Mouse (Mus musculus): ENCODE measurements around the gene Tmem247.

- TF ChIP-seq CTCF (IDR thresholded peaks at IDR 0.05; ENCODE audit: low read depth, low read length) (no peak), GATA1 (IDR thresholded peaks at IDR 0.05; ENCODE audit: borderline replicate concordance, low read length) (no peak), TAL1 (conservative IDR thresholded peaks at IDR 0.05; ENCODE audit: low read depth, low read length) (no peak)
Observed at GRCm38 (mm10) chr17:86880056-86880455, 37.1 kb upstream of the Tmem247 start.
